Mouse (Mus musculus): ENCODE measurements around the gene Rhbdd1. TPM values are rescaled to one million over a fixed set of nuclear protein-coding genes. Genes with fewer than 3 reads are reported as not detected.

Gene Rhbdd1
- total and polyA plus RNA-seq, 3 experiments: 12.6 to 21.8 (median 19.8) TPM

DNA sequence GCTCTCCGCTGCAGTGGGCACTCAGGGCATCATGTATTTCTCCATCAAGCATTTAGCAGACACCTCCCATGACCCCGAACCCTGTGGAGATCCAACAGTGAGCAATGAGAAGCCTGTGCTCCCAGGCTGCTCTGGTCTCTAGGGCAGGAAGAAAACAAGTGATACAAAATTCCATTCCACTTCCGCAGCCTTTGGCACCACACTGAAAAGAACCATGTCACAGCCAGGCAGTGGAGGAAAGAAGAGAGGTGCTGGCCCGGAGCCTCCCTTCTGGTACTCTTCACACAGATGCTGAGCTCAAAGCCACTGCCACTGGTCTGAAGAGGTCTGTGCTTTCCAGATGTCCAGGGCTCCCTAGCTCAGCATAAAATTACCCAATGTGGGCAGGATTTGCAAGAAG lies 144.8 kb downstream of the Rhbdd1 start:
- dilution Hi-C loops (cut with MboI; ENCODE audit: extremely low pct_ligation_motif_present, extremely low pct_unique_long_range_greater_than_20kb, low sequenced_read_pairs) (no loop called here), in situ Hi-C loops (cut with MboI; ENCODE audit: low pct_ligation_motif_present, low pct_unique_long_range_greater_than_20kb, low sequenced_read_pairs) (no loop called here)
- H3K4me3 ChIP-seq (replicated peaks in 1 of 3; ENCODE audit: low read depth in 2 of 3, low read length in 2 of 3, poor library complexity in 1 of 3): no peak overlapping the region
- no peaks in the 10 kb centered on the region for H3K36me3 ChIP-seq (replicated peaks in 1 of 2; ENCODE audit: control insufficient read depth in 1 of 2, insufficient read depth in 1 of 2, low read length in 1 of 2)
- DNase-seq (ENCODE audit: extremely low read depth): no peak
- no peaks in the 10 kb centered on the region for H3K79me2 ChIP-seq (replicated peaks; ENCODE audit: control insufficient read depth, extremely low read depth, insufficient read depth, poor library complexity, severe bottlenecking)
- H3K9ac ChIP-seq (ENCODE audit: insufficient read depth, low read depth): no peak overlapping the region
- no peak overlapping the region for H3K4me2 ChIP-seq (ENCODE audit: insufficient read depth, low read depth, poor library complexity, severe bottlenecking)
- TF ChIP-seq ZMIZ1 (IDR thresholded peaks at IDR 0.05; ENCODE audit: low read depth, low read length): no peak
- TF ChIP-seq RAD21 (IDR thresholded peaks at IDR 0.05; ENCODE audit: low read depth, low read length): no peak
- TF ChIP-seq ELF1 (IDR thresholded peaks at IDR 0.05; ENCODE audit: low read depth, low read length): no peak
- TF ChIP-seq SIN3A (IDR thresholded peaks at IDR 0.05; ENCODE audit: low read length): no peak
- TF ChIP-seq MAZ (IDR thresholded peaks at IDR 0.05; ENCODE audit: low read depth, low read length): no peak
- no peak for TF ChIP-seq TCF12 (IDR thresholded peaks at IDR 0.05; ENCODE audit: low read depth, low read length)
- TF ChIP-seq CTCF (conservative IDR thresholded peaks at IDR 0.05 in 1 of 2, IDR thresholded peaks at IDR 0.05 in 1 of 2; ENCODE audit: low read depth in 2 of 2, low read length in 2 of 2): no peak
- no peak for TF ChIP-seq GABPA (IDR thresholded peaks at IDR 0.05; ENCODE audit: insufficient replicate concordance, low read depth, low read length)
- no peak for TF ChIP-seq BHLHE40 (IDR thresholded peaks at IDR 0.05; ENCODE audit: low read depth, low read length)
- no peak for TF ChIP-seq MYC (IDR thresholded peaks at IDR 0.05; ENCODE audit: low read depth, low read length)
- no peak for TF ChIP-seq MAX (IDR thresholded peaks at IDR 0.05; ENCODE audit: low read length)
- no peak for TF ChIP-seq RCOR1 (conservative IDR thresholded peaks at IDR 0.05; ENCODE audit: low read depth, low read length)
- TF ChIP-seq KAT2A (IDR thresholded peaks at IDR 0.05; ENCODE audit: insufficient replicate concordance, low read length): no peak
- TF ChIP-seq CHD2 (IDR thresholded peaks at IDR 0.05; ENCODE audit: low read length): no peak
- no peak for TF ChIP-seq POLR2AphosphoS2 (IDR thresholded peaks at IDR 0.05; ENCODE audit: low read depth, low read length)
- no peak for TF ChIP-seq NRF1 (IDR thresholded peaks at IDR 0.05; ENCODE audit: low read depth, low read length)
- no peak for TF ChIP-seq POLR2A (IDR thresholded peaks at IDR 0.05; ENCODE audit: low read depth, low read length)
- no peak for TF ChIP-seq EP300 (IDR thresholded peaks at IDR 0.05; ENCODE audit: low read length)
- TF ChIP-seq USF2 (conservative IDR thresholded peaks at IDR 0.05; ENCODE audit: low read depth, low read length): no peak
- H3K9me3 ChIP-seq (replicated peaks; ENCODE audit: low read length): no peaks in the 10 kb centered on the region
- no peaks in the 10 kb centered on the region for H3K27me3 ChIP-seq (replicated peaks)
- no peak overlapping the region for H3K27ac ChIP-seq (ENCODE audit: insufficient read depth, low read depth)
- no peaks in the 10 kb centered on the region for H3K4me1 ChIP-seq (ENCODE audit: control insufficient read depth in 1 of 2, insufficient read depth in 2 of 2)

DNA sequence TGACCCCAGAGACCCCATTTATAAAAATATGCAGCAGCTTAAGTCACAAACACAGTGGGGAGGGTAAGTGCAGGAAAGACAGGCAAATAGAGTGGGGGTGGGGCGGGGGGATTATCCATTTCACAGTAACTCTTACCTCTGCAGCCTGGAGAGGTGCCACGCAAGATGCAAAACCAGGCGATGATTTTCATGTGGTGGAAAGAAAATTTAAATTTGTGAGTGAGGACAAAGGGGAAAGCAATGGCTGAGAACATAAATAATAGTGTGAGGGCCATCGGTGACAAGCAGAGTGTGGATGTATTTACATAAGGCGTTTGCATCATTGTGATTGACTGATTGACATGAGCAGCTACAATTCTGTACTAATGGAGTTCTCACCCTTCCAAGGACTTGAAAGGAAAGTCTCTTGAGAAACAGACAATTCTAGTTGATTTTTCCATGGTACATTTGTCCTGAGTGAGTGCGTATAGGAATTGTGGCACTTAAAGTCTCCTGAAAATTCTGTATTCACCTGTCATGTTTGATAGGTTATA lies 149.1 kb downstream of the Rhbdd1 start:
- dilution Hi-C loops (cut with MboI; ENCODE audit: extremely low pct_ligation_motif_present, extremely low pct_unique_long_range_greater_than_20kb, low sequenced_read_pairs) (no loop called here), in situ Hi-C loops (cut with MboI; ENCODE audit: low pct_ligation_motif_present, low pct_unique_long_range_greater_than_20kb, low sequenced_read_pairs) (no loop called here)
- Histone ChIP-seq H3K4me2 (ENCODE audit: insufficient read depth, low read depth, poor library complexity, severe bottlenecking) (no peak overlapping the region), H3K4me3 (replicated peaks in 1 of 3; ENCODE audit: low read depth in 2 of 3, low read length in 2 of 3, poor library complexity in 1 of 3) (no peak overlapping the region), H3K36me3 (replicated peaks in 1 of 2; ENCODE audit: control insufficient read depth in 1 of 2, insufficient read depth in 1 of 2, low read length in 1 of 2) (no peaks in the 10 kb centered on the region), H3K27me3 (replicated peaks) (no peaks in the 10 kb centered on the region), H3K9me3 (replicated peaks; ENCODE audit: low read length) (no peaks in the 10 kb centered on the region), H3K27ac (ENCODE audit: insufficient read depth, low read depth) (no peak overlapping the region), H3K9ac (ENCODE audit: insufficient read depth, low read depth) (no peak overlapping the region), H3K4me1 (ENCODE audit: control insufficient read depth in 1 of 2, insufficient read depth in 2 of 2) (peaks cover 0 to 16% of the 10 kb centered on the region in 2 experiments; a peak in 2 of 4 replicates), H3K79me2 (replicated peaks; ENCODE audit: control insufficient read depth, extremely low read depth, insufficient read depth, poor library complexity, severe bottlenecking) (no peaks in the 10 kb centered on the region)
- no peak for DNase-seq (ENCODE audit: extremely low read depth)
- TF ChIP-seq EP300 (IDR thresholded peaks at IDR 0.05; ENCODE audit: low read length): no peak
- TF ChIP-seq MXI1 (IDR thresholded peaks at IDR 0.05; ENCODE audit: low read depth, low read length): no peak
- no peak for TF ChIP-seq HCFC1 (IDR thresholded peaks at IDR 0.05; ENCODE audit: low read depth, low read length)
- TF ChIP-seq CHD2 (IDR thresholded peaks at IDR 0.05; ENCODE audit: low read length): no peak
- TF ChIP-seq MAX (IDR thresholded peaks at IDR 0.05; ENCODE audit: low read length): no peak
- TF ChIP-seq RCOR1 (conservative IDR thresholded peaks at IDR 0.05; ENCODE audit: low read depth, low read length): no peak
- TF ChIP-seq NRF1 (IDR thresholded peaks at IDR 0.05; ENCODE audit: low read depth, low read length): no peak
- no peak for TF ChIP-seq IRF4 (IDR thresholded peaks at IDR 0.05; ENCODE audit: low read depth, low read length)
- TF ChIP-seq USF1 (IDR thresholded peaks at IDR 0.05; ENCODE audit: low read depth, low read length): no peak
- no peak for TF ChIP-seq ZKSCAN1 (IDR thresholded peaks at IDR 0.05; ENCODE audit: borderline replicate concordance, low read depth, low read length)
- no peak for TF ChIP-seq PAX5 (IDR thresholded peaks at IDR 0.05; ENCODE audit: low read length)
- TF ChIP-seq CTCF (conservative IDR thresholded peaks at IDR 0.05 in 1 of 2, IDR thresholded peaks at IDR 0.05 in 1 of 2; ENCODE audit: low read depth in 2 of 2, low read length in 2 of 2): no peak
- TF ChIP-seq SIN3A (IDR thresholded peaks at IDR 0.05; ENCODE audit: low read length): no peak
